Mouse (Mus musculus): Measurements from ENCODE around the gene Fa2h. TPM values are rescaled to one million over a fixed set of nuclear protein-coding genes. Genes with fewer than 3 reads are reported as not detected.

Fa2h gene
- total RNA-seq (2022), result under 1 TPM; 0.17 to 0.58 (median 0.29) TPM

GRCm38 (mm10) chr8:111393391-111394363, at the start of gene Fa2h:
TSS of gene Fa2h (minus strand) at chr8:111393824.
- DNase-seq (ENCODE audit: low spot score in 2 of 2), result peak; percentile 7 to 50

- no peak for DNase-seq (ENCODE audit: low spot score in 2 of 2)
These were observed 45.6 kb upstream of the Fa2h start for GRCm38 (mm10) chr8:111439189-111439588.

- no peak for DNase-seq (ENCODE audit: low spot score in 2 of 2)
These were observed 41.6 kb upstream of the Fa2h start for GRCm38 (mm10) chr8:111435071-111435828.

- DNase-seq (ENCODE audit: low spot score in 2 of 2), result no peak
These were observed 31.0 kb upstream of the Fa2h start for GRCm38 (mm10) chr8:111424646-111425045.

- DNase-seq (ENCODE audit: low spot score in 2 of 2), result no peak
These were observed 30.6 kb upstream of the Fa2h start for GRCm38 (mm10) chr8:111424181-111424580.

- no peak for DNase-seq (ENCODE audit: low spot score in 2 of 2)
These were observed 29.0 kb upstream of the Fa2h start for GRCm38 (mm10) chr8:111422614-111423013.

GRCm38 (mm10) chr8:111419171-111419570, 25.5 kb upstream of the Fa2h start:
- no peak for DNase-seq (ENCODE audit: low spot score in 2 of 2)

GRCm38 (mm10) chr8:111418601-111419000, 25.0 kb upstream of the Fa2h start:
- no peak for DNase-seq (ENCODE audit: low spot score in 2 of 2)

GRCm38 (mm10) chr8:111417222-111417621, 23.6 kb upstream of the Fa2h start:
- no peak for DNase-seq (ENCODE audit: low spot score in 2 of 2)

GRCm38 (mm10) chr8:111403391-111403790, 9.8 kb upstream of the Fa2h start:
- no peak for DNase-seq (ENCODE audit: low spot score in 2 of 2)

GRCm38 (mm10) chr8:111391268-111391667, 2.4 kb downstream of the Fa2h start:
- no peak for DNase-seq (ENCODE audit: low spot score in 2 of 2)

GRCm38 (mm10) chr8:111390837-111391236, 2.8 kb downstream of the Fa2h start:
- DNase-seq (ENCODE audit: low spot score in 2 of 2), result no peak

GRCm38 (mm10) chr8:111389581-111389980, 4.0 kb downstream of the Fa2h start:
- no peak for DNase-seq (ENCODE audit: low spot score in 2 of 2)

GRCm38 (mm10) chr8:111385915-111386314, 7.7 kb downstream of the Fa2h start:
- no peak for DNase-seq (ENCODE audit: low spot score in 2 of 2)

GRCm38 (mm10) chr8:111384628-111385027, 9.0 kb downstream of the Fa2h start:
- DNase-seq (ENCODE audit: low spot score in 2 of 2), result no peak

- DNase-seq (ENCODE audit: low spot score in 2 of 2), result no peak
These were observed 18.4 kb downstream of the Fa2h start for GRCm38 (mm10) chr8:111375192-111375591.

GRCm38 (mm10) chr8:111369711-111370110, 23.9 kb downstream of the Fa2h start:
- DNase-seq (ENCODE audit: low spot score in 2 of 2), result no peak

GRCm38 (mm10) chr8:111367350-111367749, 26.3 kb downstream of the Fa2h start:
- no peak for DNase-seq (ENCODE audit: low spot score in 2 of 2)

- DNase-seq (ENCODE audit: low spot score in 2 of 2), result peak in 1 of 2 experiments; percentile 19
These were observed 26.9 kb downstream of the Fa2h start for GRCm38 (mm10) chr8:111366610-111367234.

- DNase-seq (ENCODE audit: low spot score in 2 of 2), result no peak
These were observed 30.1 kb downstream of the Fa2h start for GRCm38 (mm10) chr8:111363489-111363888.

GRCm38 (mm10) chr8:111360579-111361209, 32.9 kb downstream of the Fa2h start:
- no peak for DNase-seq (ENCODE audit: low spot score in 2 of 2)

All from gastrocnemius, adult 8-10 months (tissue).